Mouse (Mus musculus) liver, embryonic 12.5 days (tissue): ENCODE data around the gene Col4a3bp. TPM values are rescaled to one million over a fixed set of nuclear protein-coding genes. Genes with fewer than 3 reads are reported as not detected.
A peak's percentile ranks its signal among the peaks of the same experiment; 100 is the strongest.
"Not testable (repeated sequence)": the region's sequence is repeated elsewhere in the genome, so short reads cannot be mapped to it uniquely, and the experiment has no call there.

ENCODE experiments used
- ATAC-seq: fragments of 200-750 bp; cut with Nextera tagmentation; 2 replicates; pipeline ENCODE4 v1.8.0; 2017; ENCODE audit warnings: moderate number of reproducible peaks, mild to moderate bottlenecking, moderate library complexity
- H3K27ac ChIP-seq: fragments of 300-500 bp; sonication (generic); 2 replicates; pipeline ENCODE4 v1.5.1; 2016; ENCODE audit warnings: mild to moderate bottlenecking
- H3K27me3 ChIP-seq: fragments of 300-500 bp; sonication (generic); replicated peaks from 2 replicates; pipeline ENCODE4 v1.6.1; 2016; ENCODE audit warnings: mild to moderate bottlenecking, moderate library complexity
- H3K36me3 ChIP-seq: fragments of 300-500 bp; sonication (generic); 2 replicates; pipeline ENCODE4 v1.6.1; 2016; ENCODE audit warnings: mild to moderate bottlenecking, moderate library complexity
- H3K4me1 ChIP-seq: fragments of 300-500 bp; sonication (generic); 2 replicates; pipeline ENCODE4 v1.6.1; 2016
- H3K4me2 ChIP-seq: fragments of 300-500 bp; sonication (generic); 2 replicates; pipeline ENCODE4 v1.6.1; 2016; ENCODE audit warnings: mild to moderate bottlenecking, moderate library complexity
- H3K4me3 ChIP-seq: fragments of 300-500 bp; sonication (generic); 2 replicates; pipeline ENCODE4 v1.5.1; 2016; ENCODE audit warnings: mild to moderate bottlenecking, moderate library complexity
- H3K9ac ChIP-seq: fragments of 300-500 bp; sonication (generic); 2 replicates; pipeline ENCODE4 v1.6.1; 2016; ENCODE audit warnings: mild to moderate bottlenecking, moderate library complexity
- H3K9me3 ChIP-seq: fragments of 300-500 bp; sonication (generic); replicated peaks from 2 replicates; pipeline ENCODE4 v1.6.1; 2016; ENCODE audit warnings: mild to moderate bottlenecking, moderate library complexity
- whole genome bisulfite sequencing: fragments of 180-500 bp; shearing (Covaris S2); methylation state at CpG from one replicate; pipeline ENCODE4 v1.1.7; 2016; ENCODE audit not compliant: insufficient replicate concordance; 5-methylcytosine and 5-hydroxymethylcytosine counted together
- polyA plus RNA-seq: library from polyadenylated mRNA; unstranded; fragments of >200 nt; fragmentation: Nextera tagmentation; extraction: Ambion mirVana; gene quantifications from 2 replicates; pipeline ENCODE4 v1.2.1, GENCODE M21; 2016

Col4a3bp gene
- polyA plus RNA-seq, 1 experiment from 2014 or later = 7.5 TPM

DNA sequence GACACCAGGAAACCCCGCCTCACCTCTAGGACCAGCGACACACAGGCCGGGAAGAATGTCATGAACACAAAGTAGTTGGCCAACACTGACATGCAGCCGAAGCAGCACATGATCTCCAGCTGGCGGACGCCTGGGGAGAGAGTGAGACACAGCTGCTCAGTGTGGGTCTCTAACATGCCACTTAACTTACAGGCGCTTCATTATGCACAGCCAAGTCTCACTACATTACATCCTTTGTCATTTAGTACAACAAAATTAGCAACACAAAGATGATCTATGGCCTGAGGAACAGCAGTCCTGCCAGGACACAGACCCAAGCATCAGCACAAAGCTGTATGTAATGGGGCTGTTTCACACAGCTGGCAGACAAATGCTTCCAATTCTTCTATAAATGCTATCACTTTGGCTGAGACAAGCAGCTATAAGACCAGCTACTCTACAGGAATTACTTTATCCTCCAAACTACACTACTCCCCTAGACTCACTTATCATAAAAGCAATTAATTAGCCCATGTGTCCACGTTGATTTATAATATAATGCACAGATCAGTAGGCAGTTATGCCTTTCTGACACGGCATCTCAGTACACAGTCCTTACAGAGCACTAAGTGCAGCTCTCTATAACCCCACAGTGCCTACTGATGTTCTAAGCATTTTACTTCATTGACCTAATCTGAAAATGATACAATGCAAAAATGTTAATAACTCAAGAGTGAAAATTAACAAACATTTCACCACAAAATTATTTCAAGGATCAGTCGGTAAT is 117.9 kb downstream of the Col4a3bp start:
- Histone ChIP-seq H3K4me1 (no peaks in the 10 kb centered on the region), H3K9me3 (no peaks in the 10 kb centered on the region), H3K9ac (no peak overlapping the region), H3K27ac (no peak overlapping the region), H3K4me2 (no peak overlapping the region), H3K27me3 (no peaks in the 10 kb centered on the region), H3K4me3 (no peak overlapping the region), H3K36me3 (peaks cover 98% of the 10 kb centered on the region)
- 83% methylated on average over 10 of the region's 10 CpGs for WGBS
- ATAC-seq = no peak

DNA sequence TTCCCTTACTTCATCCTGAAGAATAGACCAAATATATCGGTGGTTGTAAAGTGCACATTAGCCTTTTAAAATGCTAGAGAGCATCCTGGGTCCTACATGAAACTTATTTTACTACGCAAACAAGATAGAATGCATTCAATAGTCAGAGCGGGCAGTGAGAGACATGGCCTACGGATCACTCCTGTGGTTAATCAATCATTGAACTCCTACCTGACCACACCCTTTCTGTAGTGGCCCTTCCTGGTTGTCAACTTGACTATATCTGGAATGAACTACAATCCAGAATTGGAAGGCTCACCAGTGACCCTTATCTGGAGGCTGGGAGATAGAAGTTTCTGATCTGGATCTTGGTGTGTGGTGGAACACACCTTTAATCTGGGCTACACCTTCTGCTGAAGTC is 120.7 kb downstream of the Col4a3bp start:
- H3K27me3 ChIP-seq, H3K9ac ChIP-seq, H3K4me3 ChIP-seq, H3K27ac ChIP-seq, ATAC-seq, H3K9me3 ChIP-seq, H3K4me2 ChIP-seq: not testable (repeated sequence)
- Histone ChIP-seq H3K4me1 (peaks cover 24% of the 10 kb centered on the region), H3K36me3 (peaks cover 94% of the 10 kb centered on the region)
- 89% methylated on average over 4 of the region's 4 CpGs for WGBS

DNA sequence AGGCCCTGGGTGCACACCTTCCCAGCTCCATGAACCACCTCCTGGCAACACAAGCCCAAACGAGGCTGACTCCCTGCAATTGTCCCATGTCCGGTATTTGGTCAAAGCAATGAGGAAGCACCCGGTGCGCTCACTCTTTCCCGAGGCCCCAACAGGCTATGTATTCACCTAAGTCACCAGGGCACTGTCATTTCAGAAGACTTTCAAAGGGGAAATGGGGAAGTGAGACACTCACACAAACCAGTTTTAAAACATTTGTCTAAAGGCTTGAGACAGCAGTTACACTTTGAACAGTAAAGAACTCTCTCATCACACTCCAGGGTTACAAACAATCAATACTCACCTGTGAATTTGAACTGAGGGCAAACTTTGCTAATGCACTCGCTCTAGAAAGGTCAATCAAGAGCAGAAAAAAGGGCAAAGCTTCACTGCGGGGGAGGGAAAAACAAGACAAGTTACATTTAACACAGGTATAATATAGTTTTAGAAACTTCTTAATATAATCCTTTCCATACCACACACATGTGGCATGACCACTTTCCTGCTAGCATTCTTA is 122.1 kb downstream of the Col4a3bp start:
- no peak overlapping the region for H3K27ac ChIP-seq
- WGBS = 82% methylated on average over 7 of the region's 7 CpGs

DNA sequence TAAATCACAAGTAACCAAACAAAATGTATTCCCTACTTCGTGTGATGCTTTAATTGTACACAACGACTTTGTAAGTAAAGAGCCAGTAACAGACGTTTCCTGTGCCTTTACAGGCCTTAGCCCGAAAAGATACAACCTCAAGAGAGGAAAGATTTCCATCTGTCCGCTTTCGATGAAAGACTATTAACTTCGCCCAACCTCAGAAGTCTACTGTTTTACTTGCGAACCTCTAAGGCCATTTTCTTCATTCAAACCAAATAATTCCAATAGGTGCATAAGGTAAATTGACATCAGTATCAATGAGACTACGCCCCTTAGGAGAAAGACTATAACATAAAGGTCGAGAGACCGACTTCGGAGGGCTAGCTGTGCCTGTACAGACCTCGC is 127.6 kb downstream of the Col4a3bp start:
- Histone ChIP-seq H3K27me3 (no peaks in the 10 kb centered on the region), H3K36me3 (peaks cover 28% of the 10 kb centered on the region), H3K9ac (peak overlapping the region; percentile 99), H3K27ac (peak overlapping the region; percentile 96), H3K4me1 (peaks cover 54% of the 10 kb centered on the region), H3K4me3 (peak overlapping the region; percentile 99), H3K9me3 (no peaks in the 10 kb centered on the region), H3K4me2 (peak overlapping the region; percentile 75)
- 3% methylated on average over 13 of the region's 13 CpGs for WGBS
- ATAC-seq = no peak

More for the DNA sequence above, 122.1 kb downstream of the Col4a3bp start:
- Histone ChIP-seq H3K4me1 (peaks cover 38% of the 10 kb centered on the region), H3K4me2 (no peak overlapping the region), H3K9ac (no peak overlapping the region), H3K36me3 (peaks cover 81% of the 10 kb centered on the region), H3K4me3 (no peak overlapping the region), H3K27me3 (no peaks in the 10 kb centered on the region), H3K9me3 (no peaks in the 10 kb centered on the region)
- ATAC-seq = no peak

DNA sequence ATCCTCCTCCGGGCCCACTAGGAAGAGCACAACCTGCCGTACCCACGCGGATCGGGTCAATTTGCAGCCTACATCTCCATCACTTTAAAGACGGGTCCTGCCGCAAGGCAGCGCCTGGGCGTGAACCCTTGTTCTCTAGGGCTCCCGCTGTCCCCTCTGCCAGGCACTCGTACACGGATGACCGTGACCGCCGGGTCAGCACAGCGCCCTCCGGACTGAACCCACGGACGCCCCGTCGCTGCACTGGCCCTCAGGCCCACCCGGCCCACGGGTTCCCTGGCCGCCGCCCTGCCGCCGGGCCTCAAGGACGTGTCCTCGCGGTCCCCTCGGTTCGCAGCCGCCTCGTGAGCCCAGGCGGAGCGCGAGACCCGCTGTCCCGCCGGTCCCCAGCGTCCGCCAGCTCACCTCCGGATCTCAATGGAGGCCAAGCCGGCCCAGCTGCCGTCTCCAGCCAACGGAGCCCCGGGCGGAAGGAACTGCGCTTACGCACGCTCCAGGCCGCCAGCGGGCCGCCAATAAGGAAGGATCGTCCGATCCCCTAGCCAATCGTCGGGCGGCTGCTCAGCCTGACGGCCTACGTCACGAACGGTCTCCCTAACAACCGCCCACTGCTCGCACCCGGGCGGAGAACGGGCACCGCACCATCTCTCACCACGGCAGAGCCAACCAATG is 128.1 kb downstream of the Col4a3bp start, which contains the start of gene Hmgcr:
Hmgcr (minus strand) TSS at position 531 of the 672 bp plus-strand sequence.
- Histone ChIP-seq H3K36me3 (peaks cover 22% of the 10 kb centered on the region), H3K4me3 (peak within 1 kb of the TSS; percentile 99), H3K9ac (peak within 1 kb of the TSS; percentile 99), H3K4me2 (peak within 1 kb of the TSS; percentile 75), H3K27ac (peak within 1 kb of the TSS; percentile 96), H3K4me1 (peaks cover 52% of the 10 kb centered on the region), H3K9me3 (no peaks in the 10 kb centered on the region), H3K27me3 (no peaks in the 10 kb centered on the region)
- peak; percentile 99 for ATAC-seq
- WGBS = under 1% methylated on average over 70 of the region's 70 CpGs

DNA sequence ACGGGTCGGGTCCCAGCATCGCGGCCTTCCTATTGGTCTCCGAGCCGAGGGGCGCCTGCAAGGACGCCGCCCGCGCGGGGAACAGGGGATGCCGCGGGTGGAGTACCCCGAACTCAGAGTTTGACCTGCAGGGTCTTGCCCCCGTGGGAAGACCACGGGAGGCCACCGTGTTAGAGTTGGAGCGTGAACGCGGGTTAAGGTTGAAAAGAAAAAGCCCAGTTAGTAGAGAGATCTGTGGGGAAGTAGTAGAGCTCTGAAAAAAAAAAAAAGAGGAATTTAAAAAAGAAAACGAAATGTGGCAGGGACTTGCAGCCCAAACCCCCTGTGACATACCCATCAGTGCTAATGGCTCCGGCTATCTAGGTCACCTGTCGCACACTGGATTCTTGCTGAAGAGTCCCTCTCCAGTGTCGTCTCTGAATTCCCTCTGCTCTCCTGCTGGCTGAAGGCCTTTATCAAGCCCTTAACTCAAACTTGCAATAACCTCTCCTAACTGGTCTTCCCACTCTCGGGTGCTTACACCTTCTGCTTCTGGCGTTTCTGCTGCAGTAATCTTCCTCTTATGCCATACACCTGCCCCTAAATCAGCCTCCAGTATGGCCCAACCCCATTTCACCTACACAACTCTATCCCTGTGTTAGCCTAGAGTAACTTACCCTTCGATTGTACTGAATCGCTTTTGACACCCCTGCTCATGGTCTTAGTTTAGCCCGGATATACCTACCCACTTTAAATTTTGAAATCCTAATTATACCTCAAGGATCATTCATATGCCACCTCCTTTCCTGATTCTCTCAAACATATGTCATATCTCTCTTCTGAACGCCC is 128.9 kb downstream of the Col4a3bp start:
- Histone ChIP-seq H3K4me3 (peak overlapping the region; percentile 99), H3K27ac (peak overlapping the region; percentile 81), H3K9me3 (no peaks in the 10 kb centered on the region), H3K4me2 (peak overlapping the region; percentile 75), H3K36me3 (peaks cover 15% of the 10 kb centered on the region), H3K9ac (peak overlapping the region; percentile 66), H3K27me3 (no peaks in the 10 kb centered on the region), H3K4me1 (peaks cover 46% of the 10 kb centered on the region)
- ATAC-seq = no peak
- 11% methylated on average over 31 of the region's 31 CpGs for WGBS

DNA sequence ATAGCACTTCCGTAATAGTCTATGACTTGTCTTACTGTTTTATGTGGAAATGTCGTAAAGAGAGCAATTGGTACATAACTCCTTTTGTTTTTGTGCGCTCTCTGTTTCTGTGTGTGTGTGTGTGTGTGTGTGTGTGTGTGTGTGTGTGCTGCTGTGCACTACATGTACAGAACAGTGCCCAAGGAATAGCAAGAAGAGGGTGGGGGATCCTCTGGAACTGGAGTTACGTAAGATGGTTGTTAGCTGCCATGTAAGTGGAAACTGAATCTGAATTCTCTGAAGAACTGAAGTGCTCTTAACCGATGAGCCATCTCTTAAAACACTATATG is 129.5 kb downstream of the Col4a3bp start:
- Histone ChIP-seq H3K36me3 (peaks cover 9% of the 10 kb centered on the region), H3K27ac (peak overlapping the region; percentile 81), H3K4me1 (peaks cover 43% of the 10 kb centered on the region), H3K4me2 (peak overlapping the region; percentile 75; the same call in 1 of the 2 replicates), H3K27me3 (no peaks in the 10 kb centered on the region), H3K4me3 (no peak overlapping the region), H3K9ac (peak overlapping the region; percentile 13; the same call in 1 of the 2 replicates), H3K9me3 (no peaks in the 10 kb centered on the region)
- 81% methylated on average over 5 of the region's 5 CpGs for WGBS
- no peak for ATAC-seq

DNA sequence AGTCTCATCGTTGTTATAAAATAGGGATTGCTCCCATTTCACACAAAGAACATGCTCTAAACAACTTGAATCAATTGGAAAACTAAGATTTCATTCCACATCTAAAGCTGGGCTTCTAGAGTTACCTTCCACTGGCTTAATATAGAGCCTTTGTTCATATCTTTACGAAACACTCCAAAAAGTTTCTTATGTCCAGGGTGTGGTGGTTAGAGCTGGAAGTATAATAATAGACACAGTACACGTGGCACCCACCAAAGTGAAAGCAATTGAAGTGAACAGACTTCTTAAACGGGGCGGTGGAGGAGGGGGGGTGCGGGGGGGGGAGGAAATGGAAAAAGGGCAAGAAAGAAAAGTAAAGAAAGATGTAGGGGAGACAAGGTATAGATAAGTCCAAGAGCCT is 129.9 kb downstream of the Col4a3bp start:
- no peak for ATAC-seq
- WGBS = 49% methylated on average over 6 of the region's 6 CpGs
- H3K4me1 ChIP-seq = peaks cover 39% of the 10 kb centered on the region
- H3K27me3 ChIP-seq = no peaks in the 10 kb centered on the region
- peak overlapping the region; percentile 81; the same call in 1 of the 2 replicates for H3K27ac ChIP-seq
- H3K4me2 ChIP-seq = peak overlapping the region; percentile 19
- no peak overlapping the region for H3K4me3 ChIP-seq
- H3K36me3 ChIP-seq = peaks cover 5% of the 10 kb centered on the region
- H3K9ac ChIP-seq = peak overlapping the region; percentile 13; the same call in 1 of the 2 replicates
- no peaks in the 10 kb centered on the region for H3K9me3 ChIP-seq

DNA sequence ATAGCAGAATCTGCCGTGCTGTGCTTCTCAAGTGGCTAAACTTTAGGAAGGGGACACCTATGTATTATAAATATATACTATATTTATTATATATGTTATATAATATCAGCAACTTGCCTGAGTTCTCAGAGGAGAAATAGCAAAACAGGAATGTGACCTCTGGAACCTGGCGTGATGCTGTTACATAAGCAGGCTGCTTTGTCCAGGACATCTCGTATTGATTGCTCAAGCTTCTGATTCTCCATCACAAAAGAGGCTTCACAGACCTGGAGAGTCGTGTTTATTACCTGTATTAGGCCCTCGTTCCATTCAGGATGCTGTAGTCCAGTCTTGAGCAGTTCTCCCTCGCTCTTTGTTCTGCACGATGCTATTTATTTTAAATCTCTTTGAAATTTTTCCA is 131.4 kb downstream of the Col4a3bp start:
- no peaks in the 10 kb centered on the region; the same call in 1 of the 2 replicates for H3K27me3 ChIP-seq
- no peak for ATAC-seq
- no peaks in the 10 kb centered on the region for H3K36me3 ChIP-seq
- no peak overlapping the region for H3K9ac ChIP-seq
- peaks cover 23% of the 10 kb centered on the region for H3K4me1 ChIP-seq
- H3K4me2 ChIP-seq = no peak overlapping the region
- H3K27ac ChIP-seq = no peak overlapping the region
- no peaks in the 10 kb centered on the region for H3K9me3 ChIP-seq
- no peak overlapping the region for H3K4me3 ChIP-seq
- 69% methylated on average over 7 of the region's 7 CpGs for WGBS

DNA sequence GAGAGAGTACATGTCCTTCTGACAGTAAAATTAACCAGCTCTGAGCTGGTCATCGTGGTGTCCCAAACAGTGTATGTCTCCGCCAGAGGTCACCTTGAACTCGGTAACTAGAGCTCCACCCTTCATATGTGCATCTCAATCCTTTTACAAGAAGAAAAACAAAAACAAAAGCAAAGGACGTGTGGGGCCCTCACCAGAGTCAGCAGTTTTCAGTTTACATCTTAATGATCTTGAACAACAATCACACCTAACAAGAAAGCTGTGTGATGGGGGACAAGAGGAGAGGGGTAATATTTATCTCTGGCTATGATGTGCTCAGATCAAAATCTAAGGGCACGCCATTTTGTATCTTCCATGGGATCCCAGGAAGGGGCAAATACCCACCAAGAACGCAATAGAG is 133.3 kb downstream of the Col4a3bp start:
- WGBS = 75% methylated on average over 6 of the region's 6 CpGs
- Histone ChIP-seq H3K4me2 (no peak overlapping the region), H3K9ac (no peak overlapping the region), H3K4me1 (peaks cover 16% of the 10 kb centered on the region), H3K4me3 (no peak overlapping the region), H3K27me3 (no peaks in the 10 kb centered on the region; the same call in 1 of the 2 replicates), H3K27ac (no peak overlapping the region), H3K36me3 (no peaks in the 10 kb centered on the region), H3K9me3 (no peaks in the 10 kb centered on the region)
- ATAC-seq = no peak

DNA sequence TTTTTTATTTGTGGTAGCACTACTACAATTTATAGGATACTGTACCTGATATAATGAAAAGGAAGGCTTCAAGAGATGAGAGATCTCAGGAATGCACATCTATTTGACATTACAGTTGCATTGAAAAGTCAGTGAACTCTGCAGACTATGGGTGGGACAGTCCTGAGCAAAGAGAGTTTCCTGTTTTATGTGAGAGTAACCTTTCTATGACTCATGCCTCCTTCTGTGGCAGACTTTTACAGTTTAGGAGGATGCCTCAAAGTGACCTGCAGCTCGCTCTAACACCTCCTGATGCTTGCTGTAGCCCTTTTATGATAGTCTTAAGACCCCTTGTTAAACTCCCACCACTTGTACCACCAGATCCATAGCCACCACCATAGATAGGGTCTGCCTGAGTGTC is 134.7 kb downstream of the Col4a3bp start:
- Histone ChIP-seq H3K9me3 (no peaks in the 10 kb centered on the region), H3K27me3 (no peaks in the 10 kb centered on the region; the same call in 1 of the 2 replicates), H3K9ac (no peak overlapping the region), H3K4me2 (no peak overlapping the region), H3K4me3 (no peak overlapping the region), H3K27ac (no peak overlapping the region), H3K36me3 (no peaks in the 10 kb centered on the region), H3K4me1 (peaks cover 11% of the 10 kb centered on the region)
- ATAC-seq = no peak
- WGBS = 56% methylated on average over 1 of the region's 1 CpGs
